Mouse (Mus musculus) lung, adult 2 months (tissue): ENCODE measurements at regions not wholly inside any gene's neighbourhood (a gene's known extent, or its start where the extent isn't known, plus 50 kb on each side); places are given as distances from the start of the nearest gene placed in this dataset.

Source experiments
- CTCF ChIP-seq: fragments of 200-500 bp; IDR thresholded peaks from 2 replicates; pipeline ENCODE4 v1.5.1; 2011; ENCODE audit warnings: mild to moderate bottlenecking, low read length, control low read depth; ENCODE audit not compliant: insufficient read depth
- POLR2A ChIP-seq: fragments of 200-500 bp; IDR thresholded peaks from 2 replicates; pipeline ENCODE4 v1.6.1; 2011; ENCODE audit warnings: low read depth, mild to moderate bottlenecking, control low read depth, low read length, borderline replicate concordance; ENCODE audit errors: extremely low read depth

GRCm38 (mm10) chr9:88113094-88113493 lies 213.9 kb upstream of the Nt5e start:
- TF ChIP-seq CTCF: no peak
- TF ChIP-seq POLR2A: no peak
